Mouse (Mus musculus) neural tube, embryonic 13.5 days (tissue): ENCODE results near the gene Ubap1. TPM values are rescaled to one million over a fixed set of nuclear protein-coding genes. Genes with fewer than 3 reads are reported as not detected.
A peak's percentile ranks its signal among the peaks of the same experiment; 100 is the strongest.

Experiments
- ATAC-seq: fragments of 200-750 bp; cut with Nextera tagmentation; 2 replicates; pipeline ENCODE4 v1.8.0; 2017; ENCODE audit warnings: low read depth, mild to moderate bottlenecking, moderate TSS enrichment, moderate library complexity
- H3K27ac ChIP-seq: fragments of 300-500 bp; sonication (generic); replicated peaks from 2 replicates; pipeline ENCODE4 v1.5.1; 2015; ENCODE audit warnings: moderate library complexity, mild to moderate bottlenecking, inconsistent platforms
- H3K27me3 ChIP-seq: fragments of 300-500 bp; sonication (generic); 2 replicates; pipeline ENCODE4 v1.6.1; 2015; ENCODE audit warnings: mild to moderate bottlenecking, inconsistent platforms
- H3K36me3 ChIP-seq: fragments of 300-500 bp; sonication (generic); 2 replicates; pipeline ENCODE4 v1.6.1; 2015; ENCODE audit warnings: mild to moderate bottlenecking, inconsistent platforms
- H3K4me1 ChIP-seq: fragments of 300-500 bp; sonication (generic); replicated peaks from 2 replicates; pipeline ENCODE4 v1.6.1; 2015; ENCODE audit warnings: inconsistent platforms
- H3K4me2 ChIP-seq: fragments of 300-500 bp; sonication (generic); 2 replicates; pipeline ENCODE4 v1.6.1; 2015; ENCODE audit warnings: inconsistent platforms, mild to moderate bottlenecking, moderate library complexity
- H3K4me3 ChIP-seq: fragments of 300-500 bp; sonication (generic); 2 replicates; pipeline ENCODE4 v1.5.1; 2015; ENCODE audit warnings: mild to moderate bottlenecking, inconsistent platforms
- H3K9ac ChIP-seq: fragments of 300-500 bp; sonication (generic); 2 replicates; pipeline ENCODE4 v1.6.1; 2015; ENCODE audit warnings: moderate library complexity, mild to moderate bottlenecking, inconsistent platforms
- H3K9me3 ChIP-seq: fragments of 300-500 bp; sonication (generic); 2 replicates; pipeline ENCODE4 v1.6.1; 2016; ENCODE audit warnings: inconsistent platforms
- WGBS: fragments of 180-500 bp; shearing (Covaris S2); methylation state at CpG from one replicate; pipeline ENCODE4 v1.1.7; 2015; 5-methylcytosine and 5-hydroxymethylcytosine counted together
- polyA plus RNA-seq: library from polyadenylated mRNA; unstranded; fragments of >200 nt; fragmentation: Nextera tagmentation; extraction: Ambion mirVana; gene quantifications from 2 replicates; pipeline ENCODE4 v1.2.1, GENCODE M21; 2015

Ubap1 gene
- polyA plus RNA-seq, 1 experiment from 2014 or later, result 72.6 TPM

DNA sequence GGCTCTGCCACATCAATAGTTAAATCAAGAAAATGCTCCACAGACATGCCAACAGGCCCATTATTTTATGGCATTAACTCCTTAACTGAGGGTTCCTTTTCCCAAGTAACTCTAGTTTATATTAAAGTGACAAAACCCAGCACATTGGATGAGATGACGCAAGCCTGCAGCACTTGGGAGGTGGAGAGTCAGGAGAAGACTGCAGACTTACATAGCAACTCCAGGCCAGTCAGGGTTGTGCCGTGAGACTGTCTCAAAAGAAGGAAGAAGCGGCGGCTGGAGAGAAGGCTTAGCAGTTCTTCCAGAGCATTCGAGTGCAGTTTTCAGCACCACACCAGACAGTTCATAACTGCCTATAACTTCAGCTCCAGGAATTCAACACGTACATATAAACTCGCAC is 10.6 kb downstream of the Ubap1 start:
- no peak for ATAC-seq
- 93% methylated on average over 7 of the region's 7 CpGs for WGBS
- H3K27me3 ChIP-seq, result no peaks in the 10 kb centered on the region

DNA sequence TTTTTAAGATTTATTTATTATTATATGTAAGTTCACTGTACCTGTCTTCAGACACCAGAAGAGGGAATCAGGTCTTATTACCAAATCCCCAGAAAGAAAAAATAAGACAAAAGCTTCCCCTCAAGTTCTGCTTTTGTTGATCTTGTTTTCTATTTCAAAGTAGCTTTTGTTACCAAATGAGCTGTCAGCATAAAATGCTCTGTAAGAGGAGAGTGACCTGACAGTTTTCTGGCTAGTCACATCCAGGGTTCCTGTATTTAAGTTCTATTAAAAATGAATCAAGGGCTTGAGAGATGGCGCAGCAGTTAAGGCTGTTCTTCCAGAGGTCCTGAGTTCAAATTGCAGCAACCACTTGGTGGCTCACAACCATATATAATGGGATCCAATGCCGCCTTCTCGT is 12.3 kb downstream of the Ubap1 start:
- WGBS, result 89% methylated on average over 3 of the region's 3 CpGs
- Histone ChIP-seq H3K4me3 (no peak overlapping the region), H3K4me1 (0 out of 2 replicates have a peak, but pooled peaks cover 10% of the 10 kb centered on the region), H3K27ac (no peak overlapping the region), H3K9me3 (no peaks in the 10 kb centered on the region), H3K36me3 (peaks cover 11% of the 10 kb centered on the region), H3K4me2 (no peak overlapping the region), H3K27me3 (no peaks in the 10 kb centered on the region), H3K9ac (no peak overlapping the region)
- ATAC-seq, result no peak

More for the DNA sequence above, 10.6 kb downstream of the Ubap1 start:
- no peak overlapping the region for H3K9ac ChIP-seq
- H3K9me3 ChIP-seq, result no peaks in the 10 kb centered on the region
- H3K4me2 ChIP-seq, result no peak overlapping the region
- H3K4me3 ChIP-seq, result no peak overlapping the region
- H3K27ac ChIP-seq, result no peak overlapping the region
- H3K4me1 ChIP-seq, result 0 out of 2 replicates have a peak, but pooled peaks cover 10% of the 10 kb centered on the region
- peaks cover 19% of the 10 kb centered on the region for H3K36me3 ChIP-seq

- no peak for ATAC-seq
- no peak overlapping the region for H3K27ac ChIP-seq
- WGBS, result 87% methylated on average over 4 of the region's 4 CpGs
- H3K9ac ChIP-seq, result no peak overlapping the region
- H3K4me3 ChIP-seq, result no peak overlapping the region
- H3K4me1 ChIP-seq, result no peaks in the 10 kb centered on the region
- no peak overlapping the region for H3K4me2 ChIP-seq
- H3K27me3 ChIP-seq, result no peaks in the 10 kb centered on the region
- H3K9me3 ChIP-seq, result no peaks in the 10 kb centered on the region
- H3K36me3 ChIP-seq, result peaks cover 41% of the 10 kb centered on the region
Measured at GRCm38 (mm10) chr4:41368198-41368597, 19.4 kb downstream of the Ubap1 start.

- no peak for ATAC-seq
- H3K36me3 ChIP-seq, result peaks cover 47% of the 10 kb centered on the region
Measured at GRCm38 (mm10) chr4:41369702-41370437, 21.1 kb downstream of the Ubap1 start.

GRCm38 (mm10) chr4:41377567-41377966 is 28.8 kb downstream of the Ubap1 start:
- H3K27ac ChIP-seq, result no peak overlapping the region
- H3K4me2 ChIP-seq, result no peak overlapping the region
- no peak overlapping the region for H3K4me3 ChIP-seq
- no peaks in the 10 kb centered on the region for H3K27me3 ChIP-seq
- no peaks in the 10 kb centered on the region for H3K9me3 ChIP-seq
- ATAC-seq, result no peak
- H3K4me1 ChIP-seq, result peaks cover 9% of the 10 kb centered on the region; the same call in 1 of the 2 replicates
- H3K9ac ChIP-seq, result no peak overlapping the region
- peaks cover 78% of the 10 kb centered on the region for H3K36me3 ChIP-seq

More at GRCm38 (mm10) chr4:41369702-41370437, 21.1 kb downstream of the Ubap1 start:
- no peak overlapping the region for H3K4me3 ChIP-seq
- H3K9me3 ChIP-seq, result no peaks in the 10 kb centered on the region
- H3K4me2 ChIP-seq, result no peak overlapping the region
- no peak overlapping the region for H3K27ac ChIP-seq
- no peaks in the 10 kb centered on the region for H3K4me1 ChIP-seq
- no peak overlapping the region for H3K9ac ChIP-seq
- no peaks in the 10 kb centered on the region for H3K27me3 ChIP-seq
- 93% methylated on average over 9 of the region's 9 CpGs for WGBS

GRCm38 (mm10) chr4:41381213-41381950 is 32.6 kb downstream of the Ubap1 start:
- Histone ChIP-seq H3K9me3 (no peaks in the 10 kb centered on the region), H3K9ac (no peak overlapping the region), H3K4me3 (no peak overlapping the region), H3K4me2 (no peak overlapping the region), H3K36me3 (peaks cover 66% of the 10 kb centered on the region), H3K4me1 (peaks cover 9% of the 10 kb centered on the region; the same call in 1 of the 2 replicates), H3K27ac (no peak overlapping the region), H3K27me3 (no peaks in the 10 kb centered on the region)
- no peak for ATAC-seq
- 93% methylated on average over 5 of the region's 5 CpGs for WGBS

GRCm38 (mm10) chr4:41386412-41386975 is 37.7 kb downstream of the Ubap1 start:
- ATAC-seq, result no peak
- H3K4me1 ChIP-seq, result no peaks in the 10 kb centered on the region
- no peak overlapping the region for H3K4me2 ChIP-seq
- no peak overlapping the region for H3K9ac ChIP-seq
- WGBS, result 71% methylated on average over 1 of the region's 1 CpGs
- H3K27me3 ChIP-seq, result no peaks in the 10 kb centered on the region
- peaks cover 64% of the 10 kb centered on the region for H3K36me3 ChIP-seq
- no peak overlapping the region for H3K4me3 ChIP-seq
- no peaks in the 10 kb centered on the region for H3K9me3 ChIP-seq
- no peak overlapping the region for H3K27ac ChIP-seq

- no peaks in the 10 kb centered on the region for H3K4me1 ChIP-seq
- no peak overlapping the region for H3K4me3 ChIP-seq
- peaks cover 66% of the 10 kb centered on the region for H3K36me3 ChIP-seq
- no peaks in the 10 kb centered on the region for H3K9me3 ChIP-seq
- no peak for ATAC-seq
- H3K27ac ChIP-seq, result no peak overlapping the region
- no peak overlapping the region for H3K9ac ChIP-seq
- WGBS, result 87% methylated on average over 7 of the region's 7 CpGs
- H3K27me3 ChIP-seq, result no peaks in the 10 kb centered on the region
- no peak overlapping the region for H3K4me2 ChIP-seq
Measured at GRCm38 (mm10) chr4:41387755-41388469, 39.1 kb downstream of the Ubap1 start.

DNA sequence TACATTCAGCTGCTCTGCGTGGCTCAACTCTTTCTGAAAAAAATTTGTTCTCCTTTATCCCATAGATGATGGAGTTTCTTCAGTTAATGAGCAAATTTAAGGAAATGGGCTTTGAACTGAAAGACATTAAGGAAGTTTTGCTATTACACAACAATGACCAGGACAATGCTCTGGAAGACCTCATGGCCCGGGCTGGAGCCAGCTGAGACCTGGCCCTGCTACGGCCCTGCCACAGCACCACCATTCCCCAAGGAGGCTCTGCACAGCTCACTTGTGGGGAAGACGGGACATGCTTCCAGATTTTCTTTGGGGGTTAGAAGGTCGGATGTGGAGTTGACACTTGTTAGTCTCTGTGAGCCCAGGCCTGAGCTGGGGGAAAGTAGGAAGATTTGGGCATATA is 39.8 kb downstream of the Ubap1 start:
- no peak overlapping the region for H3K4me2 ChIP-seq
- no peak overlapping the region for H3K27ac ChIP-seq
- no peak for ATAC-seq
- peaks cover 66% of the 10 kb centered on the region for H3K36me3 ChIP-seq
- no peaks in the 10 kb centered on the region for H3K9me3 ChIP-seq
- no peaks in the 10 kb centered on the region for H3K4me1 ChIP-seq
- H3K4me3 ChIP-seq, result no peak overlapping the region
- no peaks in the 10 kb centered on the region for H3K27me3 ChIP-seq
- 85% methylated on average over 5 of the region's 5 CpGs for WGBS
- H3K9ac ChIP-seq, result no peak overlapping the region

DNA sequence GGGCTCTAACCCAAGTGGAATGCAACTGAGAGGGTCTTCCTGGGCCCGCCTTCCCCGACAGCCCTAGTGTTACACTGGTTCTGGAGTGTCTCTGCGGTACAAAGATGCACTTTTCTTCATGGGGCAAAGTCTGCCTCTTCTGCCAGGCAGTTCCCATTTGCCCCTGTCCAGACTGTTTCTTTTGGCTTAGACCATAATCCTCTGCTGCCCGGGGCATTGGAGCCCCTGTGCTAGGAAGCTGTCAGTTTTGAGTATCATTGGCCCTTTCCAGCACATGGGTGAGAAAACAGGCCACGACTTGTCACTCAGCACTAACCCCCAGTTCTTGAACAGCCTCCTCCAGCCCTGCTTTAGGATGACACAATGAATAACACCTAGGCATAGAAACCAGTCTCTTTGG is 40.4 kb downstream of the Ubap1 start:
- H3K27me3 ChIP-seq, result no peaks in the 10 kb centered on the region

GRCm38 (mm10) chr4:41390122-41390521 is 41.3 kb downstream of the Ubap1 start:
- H3K4me2 ChIP-seq, result no peak overlapping the region
- H3K9ac ChIP-seq, result no peak overlapping the region
- WGBS, result 28% methylated on average over 3 of the region's 3 CpGs
- peak; percentile 66; the same call in 1 of the 2 replicates for ATAC-seq
- H3K27me3 ChIP-seq, result no peaks in the 10 kb centered on the region
- H3K4me3 ChIP-seq, result no peak overlapping the region
- no peaks in the 10 kb centered on the region for H3K4me1 ChIP-seq
- no peaks in the 10 kb centered on the region for H3K9me3 ChIP-seq
- no peak overlapping the region for H3K27ac ChIP-seq
- peaks cover 79% of the 10 kb centered on the region for H3K36me3 ChIP-seq

More for the DNA sequence above, 40.4 kb downstream of the Ubap1 start:
- ATAC-seq, result no peak
- Histone ChIP-seq H3K4me2 (no peak overlapping the region), H3K9me3 (no peaks in the 10 kb centered on the region), H3K9ac (no peak overlapping the region), H3K4me1 (no peaks in the 10 kb centered on the region), H3K36me3 (peaks cover 71% of the 10 kb centered on the region), H3K4me3 (no peak overlapping the region), H3K27ac (no peak overlapping the region)
- 91% methylated on average over 5 of the region's 5 CpGs for WGBS

DNA sequence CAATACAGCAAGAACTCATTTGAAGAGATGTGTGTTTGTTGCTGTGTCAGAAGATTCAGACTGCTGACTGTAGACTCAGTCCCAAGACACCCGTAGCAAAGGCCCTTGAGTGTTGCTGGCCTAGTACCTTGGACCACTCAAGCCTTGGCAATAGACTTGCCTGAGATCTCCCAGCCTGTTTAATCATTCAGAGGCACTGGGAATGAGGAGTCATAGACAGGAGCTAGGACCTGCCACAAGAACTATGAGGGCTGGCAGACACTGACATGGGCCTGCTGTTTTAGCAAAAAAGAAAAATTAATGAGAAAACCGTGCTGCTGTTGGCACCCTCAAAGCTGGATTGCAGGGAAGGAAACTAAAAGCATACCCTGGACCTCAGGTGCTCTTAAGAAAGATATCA is 42.2 kb downstream of the Ubap1 start:
- peaks cover 88% of the 10 kb centered on the region for H3K36me3 ChIP-seq
- H3K4me1 ChIP-seq, result no peaks in the 10 kb centered on the region
- no peak for ATAC-seq
- H3K9ac ChIP-seq, result no peak overlapping the region
- no peaks in the 10 kb centered on the region for H3K9me3 ChIP-seq
- no peaks in the 10 kb centered on the region for H3K27me3 ChIP-seq
- 94% methylated on average over 2 of the region's 2 CpGs for WGBS
- H3K27ac ChIP-seq, result no peak overlapping the region
- no peak overlapping the region for H3K4me2 ChIP-seq
- no peak overlapping the region for H3K4me3 ChIP-seq
